Mouse (Mus musculus): ENCODE results near the gene Fgfr2.

- no peak for TF ChIP-seq POLR2A (IDR thresholded peaks at IDR 0.05; ENCODE audit: low read depth, low read length)
- no peak for TF ChIP-seq CTCF (conservative IDR thresholded peaks at IDR 0.05; ENCODE audit: insufficient read depth, insufficient read length, low read depth, low read length)
Measured at GRCm38 (mm10) chr7:130501499-130501898, 2621.7 kb downstream of the Fgfr2 start.

Measured in kidney, adult 2 months (tissue).